Mouse (Mus musculus) lung, adult 2 months (tissue): Measurements from ENCODE around the gene Rtl10.

Experiments used
- CTCF ChIP-seq: fragments of 200-500 bp; IDR thresholded peaks from 2 replicates; pipeline ENCODE4 v1.5.1; 2011; ENCODE audit warnings: mild to moderate bottlenecking, low read length, control low read depth; ENCODE audit not compliant: insufficient read depth
- POLR2A ChIP-seq: fragments of 200-500 bp; IDR thresholded peaks from 2 replicates; pipeline ENCODE4 v1.6.1; 2011; ENCODE audit warnings: low read depth, mild to moderate bottlenecking, control low read depth, low read length, borderline replicate concordance; ENCODE audit errors: extremely low read depth

GRCm38 (mm10) chr16:18498996-18499395 lies 295 bp downstream of the Rtl10 start:
- TF ChIP-seq POLR2A (no peak), CTCF (no peak)
